Mouse (Mus musculus) lung, embryonic 16.5 days (tissue): ENCODE results near the gene Vmn1r43. TPM values are rescaled to one million over a fixed set of nuclear protein-coding genes. Genes with fewer than 3 reads are reported as not detected.
"Not testable (repeated sequence)": the region's sequence is repeated elsewhere in the genome, so short reads cannot be mapped to it uniquely, and the experiment has no call there.

Experiments
- ATAC-seq: fragments of 200-750 bp; cut with Nextera tagmentation; 2 replicates; pipeline ENCODE4 v1.8.0; 2017; ENCODE audit warnings: low read depth, mild to moderate bottlenecking, moderate library complexity
- H3K27ac ChIP-seq: fragments of 300-500 bp; sonication (generic); 2 replicates; pipeline ENCODE4 v1.5.1; 2014; ENCODE audit warnings: mild to moderate bottlenecking, control low read depth, low read length
- H3K27me3 ChIP-seq: fragments of 300-500 bp; sonication (generic); 2 replicates; pipeline ENCODE4 v1.6.1; 2014; ENCODE audit warnings: low read depth, low read length, mixed read lengths; ENCODE audit not compliant: control insufficient read depth, insufficient read depth
- H3K36me3 ChIP-seq: fragments of 300-500 bp; sonication (generic); 2 replicates; pipeline ENCODE4 v1.6.1; 2014; ENCODE audit warnings: low read length; ENCODE audit not compliant: control insufficient read depth, insufficient read depth
- H3K4me1 ChIP-seq: fragments of 300-500 bp; sonication (generic); replicated peaks from 2 replicates; pipeline ENCODE4 v1.6.1; 2014; ENCODE audit warnings: low read length, mixed read lengths; ENCODE audit not compliant: control insufficient read depth, insufficient read depth
- H3K4me2 ChIP-seq: fragments of 300-500 bp; sonication (generic); 2 replicates; pipeline ENCODE4 v1.6.1; 2014; ENCODE audit warnings: low read depth, low read length, control low read depth
- H3K4me3 ChIP-seq: fragments of 300-500 bp; sonication (generic); 2 replicates; pipeline ENCODE4 v1.5.1; 2014; ENCODE audit warnings: mild to moderate bottlenecking, low read length, control low read depth
- H3K9ac ChIP-seq: fragments of 300-500 bp; sonication (generic); 2 replicates; pipeline ENCODE4 v1.6.1; 2014; ENCODE audit warnings: low read length, control low read depth
- H3K9me3 ChIP-seq: fragments of 300-500 bp; sonication (generic); 2 replicates; pipeline ENCODE4 v1.6.1; 2016; ENCODE audit warnings: low read length; ENCODE audit not compliant: control insufficient read depth
- WGBS: fragments of 180-500 bp; shearing (Covaris S2); extraction: QIAGEN DNeasy Blood & Tissue Kit; methylation state at CpG from one replicate; pipeline ENCODE4 v1.1.7; 2014; 5-methylcytosine and 5-hydroxymethylcytosine counted together
- polyA plus RNA-seq: library from polyadenylated mRNA; unstranded; fragments of >200 nt; fragmentation: Nextera tagmentation; extraction: Ambion mirVana; gene quantifications from 2 replicates; pipeline ENCODE4 v1.2.1, GENCODE M21; 2015

The Vmn1r43 gene
- polyA plus RNA-seq: not detected in 2 replicates

DNA sequence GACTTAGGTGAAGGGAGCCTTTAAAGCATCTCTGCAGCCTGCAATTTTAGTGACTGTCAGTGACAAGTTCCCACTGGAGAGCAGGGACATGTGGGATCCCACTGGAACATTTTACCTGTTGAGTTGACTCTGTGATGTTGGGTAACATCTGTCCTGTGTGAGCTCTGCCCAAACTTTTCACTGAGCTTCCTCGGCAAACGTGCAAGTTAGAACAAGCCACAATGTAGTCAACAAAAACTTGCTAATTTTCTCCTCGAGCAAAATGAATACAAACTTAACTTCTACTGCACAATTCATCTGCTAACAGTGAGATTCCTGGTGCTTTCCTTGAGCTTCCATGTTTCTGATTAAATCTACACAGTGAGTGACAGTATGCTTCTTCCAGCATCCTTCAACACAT, at the start of gene Vmn1r43, which contains the start of gene Vmn1r42:
TSS of gene Vmn1r43 (minus strand) at position 101 of the 400 bp plus-strand sequence.
TSS of gene Vmn1r42 (minus strand) at position 101 of the 400 bp plus-strand sequence.
- H3K27me3 ChIP-seq, ATAC-seq: not testable (repeated sequence)
- 71% methylated on average over 3 of the region's 3 CpGs for WGBS

DNA sequence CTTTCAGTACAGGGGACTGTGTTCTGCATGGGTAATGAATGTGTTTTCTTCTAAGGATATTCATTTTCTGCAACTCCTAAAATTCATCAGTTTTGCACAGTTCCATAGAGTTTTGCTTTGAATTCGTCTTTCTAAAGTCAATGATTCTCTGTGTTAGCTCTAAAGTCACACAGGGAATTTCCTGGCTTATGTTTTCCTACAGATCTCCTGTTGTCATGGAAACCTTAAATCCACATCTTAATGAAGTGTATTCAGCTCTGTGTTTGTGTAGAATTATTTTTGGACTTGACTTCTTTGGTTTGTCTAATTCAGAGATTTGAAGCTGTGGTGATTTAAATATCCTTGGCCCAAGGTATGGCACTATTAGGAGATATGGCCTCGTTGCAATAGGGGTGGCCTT, 7.6 kb upstream of the Vmn1r43 start:
- Histone ChIP-seq H3K36me3 (no peaks in the 10 kb centered on the region), H3K27me3 (no peaks in the 10 kb centered on the region), H3K27ac (no peak overlapping the region), H3K9me3 (no peaks in the 10 kb centered on the region; the same call in 1 of the 2 replicates), H3K4me1 (no peaks in the 10 kb centered on the region), H3K9ac (no peak overlapping the region), H3K4me3 (no peak overlapping the region), H3K4me2 (no peak overlapping the region)
- 33% methylated on average over 2 of the region's 2 CpGs for WGBS
- ATAC-seq: no peak

More for the DNA sequence above, at the start of gene Vmn1r43, which contains the start of gene Vmn1r42:
- H3K4me2 ChIP-seq, H3K4me1 ChIP-seq, H3K36me3 ChIP-seq, H3K9me3 ChIP-seq, H3K27ac ChIP-seq, H3K9ac ChIP-seq, H3K4me3 ChIP-seq: not testable (repeated sequence)

DNA sequence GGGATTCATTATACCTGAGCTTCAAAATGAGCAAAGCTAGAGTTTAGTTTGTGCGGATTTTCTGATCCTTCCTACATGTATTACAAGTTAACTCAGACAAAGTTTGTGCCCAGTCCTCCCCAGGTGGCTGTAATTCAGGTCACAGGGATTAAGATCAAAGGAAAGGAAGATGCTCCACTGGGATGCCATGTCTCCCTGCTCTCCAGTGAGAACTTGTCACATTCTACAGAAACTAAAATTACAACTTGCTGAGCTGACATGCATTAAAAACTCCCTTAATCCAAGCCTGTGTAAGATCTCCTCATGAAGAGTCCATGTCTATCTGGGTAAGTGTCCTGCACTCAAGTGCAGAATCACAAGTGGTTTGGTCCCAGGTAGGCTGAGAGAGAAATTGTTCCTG, 7.1 kb upstream of the Vmn1r43 start, which contains the start of gene Vmn1r44:
TSS of gene Vmn1r44 (plus strand) at position 301 of the 400 bp plus-strand sequence.
- Histone ChIP-seq H3K27me3 (no peaks in the 10 kb centered on the region), H3K4me2 (no peak within 1 kb of the TSS), H3K4me1 (no peaks in the 10 kb centered on the region), H3K9me3 (no peaks in the 10 kb centered on the region), H3K9ac (no peak within 1 kb of the TSS), H3K4me3 (no peak within 1 kb of the TSS), H3K27ac (no peak within 1 kb of the TSS), H3K36me3 (no peaks in the 10 kb centered on the region)
- ATAC-seq: no peak
- 83% methylated on average over 1 of the region's 1 CpGs for WGBS

DNA sequence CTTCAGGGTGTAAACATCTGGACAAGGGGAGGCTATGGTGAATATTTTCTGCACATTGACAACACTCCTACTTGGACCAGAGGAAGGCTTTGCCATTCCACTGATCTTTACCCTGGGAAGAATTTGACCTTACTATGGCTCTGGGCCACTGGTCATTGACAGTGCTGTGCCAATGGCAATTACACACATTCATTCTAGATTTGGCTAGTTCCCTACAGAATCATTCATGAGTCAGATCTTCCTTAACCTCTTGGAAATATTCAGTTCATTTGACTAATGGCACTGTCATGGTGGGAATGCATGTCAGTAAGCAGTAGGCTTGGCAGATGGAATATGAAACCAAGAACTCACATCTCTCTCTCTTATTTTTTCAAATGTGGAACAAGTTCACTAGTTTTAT, 4.7 kb upstream of the Vmn1r43 start:
- H3K9me3 ChIP-seq: no peaks in the 10 kb centered on the region
- H3K4me2 ChIP-seq: no peak overlapping the region
- no peak overlapping the region for H3K9ac ChIP-seq
- no peak overlapping the region for H3K27ac ChIP-seq
- no peaks in the 10 kb centered on the region for H3K27me3 ChIP-seq
- no peak overlapping the region for H3K4me3 ChIP-seq
- no peaks in the 10 kb centered on the region for H3K4me1 ChIP-seq
- no peaks in the 10 kb centered on the region for H3K36me3 ChIP-seq
- ATAC-seq: no peak

DNA sequence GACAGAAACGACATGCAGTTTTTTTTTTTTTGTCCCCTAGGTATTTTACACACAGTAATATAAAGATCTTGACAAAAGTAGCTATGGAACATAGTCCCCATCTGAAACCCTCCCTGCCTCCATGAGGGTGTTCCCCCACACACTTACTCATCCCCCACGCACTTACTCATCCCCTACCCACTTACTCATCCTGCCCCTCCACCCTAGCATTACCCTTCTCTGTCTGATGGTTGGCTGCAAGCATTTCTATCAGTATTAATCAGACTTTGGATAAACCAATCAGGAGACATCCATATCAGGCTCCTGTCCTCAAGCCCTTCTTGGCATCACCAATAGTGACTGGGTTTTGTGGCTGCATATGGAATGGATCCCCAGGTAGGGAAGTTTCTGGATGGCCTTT, 750 bp upstream of the Vmn1r43 start:
- no peaks in the 10 kb centered on the region for H3K36me3 ChIP-seq
- no peak overlapping the region for H3K9ac ChIP-seq
- ATAC-seq: no peak
- H3K9me3 ChIP-seq: no peaks in the 10 kb centered on the region
- no peaks in the 10 kb centered on the region for H3K4me1 ChIP-seq
- no peak overlapping the region for H3K4me3 ChIP-seq
- no peak overlapping the region for H3K4me2 ChIP-seq
- WGBS: 69% methylated on average over 2 of the region's 2 CpGs
- H3K27me3 ChIP-seq: no peaks in the 10 kb centered on the region
- H3K27ac ChIP-seq: no peak overlapping the region

DNA sequence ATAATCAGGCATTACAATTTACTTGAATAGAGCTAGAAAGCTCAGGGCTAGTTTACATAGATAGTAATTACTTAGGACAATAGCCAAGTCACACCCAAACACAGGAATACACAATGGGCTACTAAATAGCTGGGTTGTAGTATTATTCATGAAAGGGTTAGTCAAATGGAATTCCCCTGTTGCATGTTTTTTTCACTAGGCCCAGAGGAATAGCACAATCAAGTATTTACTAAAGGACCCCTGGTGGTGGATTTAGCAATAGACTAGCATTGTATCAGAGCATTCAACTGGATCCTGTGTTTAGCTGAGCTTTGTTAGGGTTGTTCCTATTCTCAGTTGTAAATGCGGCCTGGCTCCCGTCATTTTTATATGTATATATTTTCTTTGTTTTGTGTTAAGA, 8.2 kb downstream of the Vmn1r43 start:
- no peak overlapping the region for H3K4me2 ChIP-seq
- no peak for ATAC-seq
- no peak overlapping the region for H3K9ac ChIP-seq
- no peak overlapping the region for H3K4me3 ChIP-seq
- H3K27me3 ChIP-seq: no peaks in the 10 kb centered on the region
- 88% methylated on average over 2 of the region's 2 CpGs for WGBS
- no peaks in the 10 kb centered on the region for H3K9me3 ChIP-seq
- no peak overlapping the region for H3K27ac ChIP-seq
- H3K4me1 ChIP-seq: no peaks in the 10 kb centered on the region
- no peaks in the 10 kb centered on the region for H3K36me3 ChIP-seq

DNA sequence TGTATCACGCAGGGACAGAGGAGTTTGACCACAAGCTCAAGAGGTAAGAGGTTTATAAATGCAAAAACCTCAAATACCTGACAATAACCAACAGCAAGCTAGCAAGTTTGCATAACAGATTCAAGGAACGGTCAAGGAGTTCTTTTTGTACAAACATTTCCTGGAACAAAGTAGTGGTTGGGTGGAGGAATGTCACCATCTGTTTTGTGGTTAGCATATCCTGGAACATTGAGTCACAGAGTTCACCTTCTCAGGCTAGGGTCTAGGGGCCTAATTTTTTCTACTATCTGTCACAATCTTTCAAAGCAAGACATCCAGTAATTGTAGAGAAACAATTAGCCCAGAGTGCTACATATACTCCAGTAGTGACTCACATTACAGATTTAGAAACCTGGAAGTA, 8.9 kb downstream of the Vmn1r43 start:
- H3K27ac ChIP-seq: no peak overlapping the region
- H3K4me1 ChIP-seq: no peaks in the 10 kb centered on the region
- no peak overlapping the region for H3K9ac ChIP-seq
- WGBS: 83% methylated on average over 2 of the region's 2 CpGs
- no peaks in the 10 kb centered on the region for H3K36me3 ChIP-seq
- no peak overlapping the region for H3K4me2 ChIP-seq
- no peak overlapping the region for H3K4me3 ChIP-seq
- no peaks in the 10 kb centered on the region for H3K27me3 ChIP-seq
- no peak for ATAC-seq
- H3K9me3 ChIP-seq: no peaks in the 10 kb centered on the region

DNA sequence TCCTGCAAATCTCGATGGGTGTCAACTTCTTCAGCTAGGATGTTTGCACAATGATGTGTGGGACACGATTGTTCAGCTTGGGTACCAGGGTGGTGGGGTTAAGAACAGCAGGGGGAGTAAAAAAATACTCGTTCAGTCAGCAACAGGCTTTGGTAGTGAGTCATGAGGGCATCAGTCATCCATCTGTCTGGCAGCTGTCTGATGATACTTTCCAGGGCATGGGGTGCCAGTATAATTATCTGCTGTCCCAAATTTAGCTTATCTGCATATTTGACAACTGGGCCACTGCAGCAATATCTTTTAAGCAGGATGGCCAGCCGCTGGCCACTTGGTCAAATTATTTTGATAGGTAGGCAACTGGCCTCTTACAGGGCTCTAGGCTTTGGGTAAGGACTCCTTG, 12.4 kb downstream of the Vmn1r43 start:
- Histone ChIP-seq H3K9me3 (no peaks in the 10 kb centered on the region), H3K4me3 (no peak overlapping the region), H3K36me3 (no peaks in the 10 kb centered on the region), H3K4me1 (no peaks in the 10 kb centered on the region), H3K27ac (no peak overlapping the region), H3K4me2 (no peak overlapping the region), H3K27me3 (no peaks in the 10 kb centered on the region), H3K9ac (no peak overlapping the region)
- no peak for ATAC-seq
- 58% methylated on average over 4 of the region's 4 CpGs for WGBS

DNA sequence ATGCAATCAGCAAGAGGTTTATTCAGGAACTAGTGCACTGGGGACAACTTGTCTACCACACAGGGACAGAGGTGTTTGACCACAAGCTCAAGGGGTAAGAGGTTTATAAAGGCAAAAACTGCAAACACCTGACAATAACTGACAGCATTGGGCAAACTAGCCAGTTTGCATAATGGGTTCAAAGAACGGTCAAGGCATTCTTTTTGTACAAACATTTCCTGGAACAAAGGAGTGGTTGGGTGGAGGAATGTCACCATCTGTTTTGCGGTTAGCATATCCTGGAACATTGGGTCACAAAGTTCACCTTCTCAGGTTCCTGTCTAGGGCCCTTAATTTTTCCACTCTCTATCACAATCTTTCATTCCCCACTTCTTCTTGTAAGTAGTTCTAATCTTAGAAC, 16.4 kb downstream of the Vmn1r43 start:
- no peak overlapping the region for H3K27ac ChIP-seq
- no peaks in the 10 kb centered on the region for H3K36me3 ChIP-seq
- H3K9me3 ChIP-seq: no peaks in the 10 kb centered on the region
- no peak overlapping the region for H3K4me3 ChIP-seq
- WGBS: 55% methylated on average over 2 of the region's 2 CpGs
- H3K4me1 ChIP-seq: no peaks in the 10 kb centered on the region
- no peak for ATAC-seq
- H3K27me3 ChIP-seq: no peaks in the 10 kb centered on the region
- H3K4me2 ChIP-seq: no peak overlapping the region
- no peak overlapping the region for H3K9ac ChIP-seq

DNA sequence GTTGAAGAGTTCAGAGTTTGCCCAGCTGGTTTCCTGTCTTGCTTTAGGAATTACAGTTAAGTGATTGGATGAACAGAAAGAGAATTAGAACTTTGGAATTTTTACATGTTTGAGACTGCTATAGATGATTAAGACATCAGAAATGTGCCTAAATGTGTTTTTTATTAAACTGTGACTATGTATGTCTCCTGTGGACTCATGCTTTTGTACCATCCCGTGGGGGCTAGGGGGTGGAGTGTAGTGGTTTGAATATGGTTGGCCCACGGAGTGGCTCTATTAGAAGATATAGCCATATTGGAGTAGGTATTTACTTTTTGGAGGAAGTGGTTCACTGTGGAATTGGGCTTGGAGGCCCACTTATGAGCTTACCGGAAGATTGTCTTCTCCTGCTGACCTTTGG, 18.7 kb downstream of the Vmn1r43 start:
- Histone ChIP-seq H3K36me3 (no peaks in the 10 kb centered on the region), H3K4me3 (no peak overlapping the region), H3K9ac (no peak overlapping the region), H3K27ac (no peak overlapping the region), H3K4me2 (no peak overlapping the region), H3K9me3 (no peaks in the 10 kb centered on the region), H3K27me3 (no peaks in the 10 kb centered on the region), H3K4me1 (no peaks in the 10 kb centered on the region)
- WGBS: 71% methylated on average over 3 of the region's 3 CpGs
- no peak for ATAC-seq
